Mouse (Mus musculus): ENCODE data around the gene Svop.

Gene Svop

GRCm38 (mm10) chr5:114046604-114047003, 44.8 kb downstream of the Svop start:
- no peak for DNase-seq (ENCODE audit: low spot score in 2 of 2)

- no peak for DNase-seq (ENCODE audit: low spot score in 2 of 2)
These were observed 45.2 kb downstream of the Svop start for GRCm38 (mm10) chr5:114046151-114046550.

- DNase-seq (ENCODE audit: low spot score in 2 of 2): no peak
These were observed 46.2 kb downstream of the Svop start for GRCm38 (mm10) chr5:114045134-114045533.

- no peak for DNase-seq (ENCODE audit: low spot score in 2 of 2)
These were observed 47.6 kb downstream of the Svop start for GRCm38 (mm10) chr5:114043800-114044199.

DNA sequence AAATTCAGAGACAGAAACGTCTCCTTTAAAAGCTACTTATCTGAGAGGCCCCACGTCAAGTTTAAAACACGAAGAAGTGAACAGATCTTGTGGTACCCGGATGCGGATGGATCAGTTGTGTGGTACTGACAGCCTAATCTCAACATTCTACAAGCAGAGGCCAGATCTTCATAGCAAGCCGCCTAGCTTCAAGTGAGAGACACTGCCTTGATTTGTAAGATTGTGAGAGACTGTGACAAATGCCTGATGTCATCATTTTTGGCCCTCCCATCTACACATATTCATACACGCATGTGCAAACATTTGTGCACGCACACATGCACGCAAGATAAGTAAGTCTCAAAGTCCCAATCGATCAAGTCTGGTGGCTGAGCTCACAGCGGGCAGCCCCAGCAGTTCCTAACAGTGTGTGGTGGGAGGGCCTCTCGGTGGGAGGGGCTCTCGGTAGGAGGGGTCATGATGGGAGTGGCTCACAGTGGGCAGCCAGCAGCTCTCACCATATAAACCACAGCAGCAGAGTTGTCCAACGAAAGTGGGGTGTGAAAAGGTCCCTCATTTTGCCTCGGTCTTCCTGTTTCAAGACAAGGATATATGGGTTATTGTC, 49.9 kb downstream of the Svop start:
- no peak for DNase-seq (ENCODE audit: low spot score in 2 of 2)

DNA sequence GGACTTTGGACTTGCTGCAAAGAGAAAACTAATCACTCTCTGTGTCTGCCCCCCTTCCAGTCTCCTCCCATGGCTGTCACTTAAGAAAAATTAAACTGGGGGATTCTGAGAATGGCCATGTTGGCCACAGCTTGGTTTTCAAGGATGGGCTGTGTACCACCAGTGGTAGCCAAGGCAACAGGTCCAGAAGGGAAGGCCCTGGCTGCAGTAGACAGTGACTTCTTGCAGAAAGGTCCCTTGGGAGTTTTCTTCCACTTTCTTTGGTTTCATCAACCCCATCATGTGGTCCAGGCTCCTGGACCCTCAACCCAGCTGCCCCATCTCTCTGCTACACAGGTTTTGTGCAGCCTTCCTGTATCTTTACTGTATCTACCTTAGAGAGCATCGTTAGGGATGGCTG, 50.5 kb downstream of the Svop start:
- no peak for DNase-seq (ENCODE audit: low spot score in 2 of 2)

GRCm38 (mm10) chr5:114040508-114040907, 50.9 kb downstream of the Svop start:
- DNase-seq (ENCODE audit: low spot score in 2 of 2): no peak

DNA sequence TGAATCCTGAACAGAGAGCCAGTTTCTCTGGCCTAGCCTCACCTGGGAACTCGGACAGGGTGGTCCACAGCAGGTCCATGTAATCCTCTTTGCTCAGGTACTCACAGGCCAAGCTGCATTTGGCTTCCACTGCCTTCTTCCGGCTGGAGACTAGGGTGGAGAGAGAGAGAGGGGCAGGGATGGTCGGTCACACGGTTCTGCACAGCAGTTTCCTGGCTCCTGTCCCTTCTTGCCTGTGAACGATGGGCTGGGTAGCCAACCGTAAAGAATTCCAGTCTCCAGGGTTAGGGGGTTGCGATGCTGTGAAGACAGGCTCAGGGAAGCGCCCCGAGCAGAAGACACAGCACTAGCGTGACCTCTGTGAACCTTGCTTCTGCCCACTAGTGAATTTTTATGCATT, 56.3 kb downstream of the Svop start:
- no peak for DNase-seq (ENCODE audit: low spot score in 2 of 2)

DNA sequence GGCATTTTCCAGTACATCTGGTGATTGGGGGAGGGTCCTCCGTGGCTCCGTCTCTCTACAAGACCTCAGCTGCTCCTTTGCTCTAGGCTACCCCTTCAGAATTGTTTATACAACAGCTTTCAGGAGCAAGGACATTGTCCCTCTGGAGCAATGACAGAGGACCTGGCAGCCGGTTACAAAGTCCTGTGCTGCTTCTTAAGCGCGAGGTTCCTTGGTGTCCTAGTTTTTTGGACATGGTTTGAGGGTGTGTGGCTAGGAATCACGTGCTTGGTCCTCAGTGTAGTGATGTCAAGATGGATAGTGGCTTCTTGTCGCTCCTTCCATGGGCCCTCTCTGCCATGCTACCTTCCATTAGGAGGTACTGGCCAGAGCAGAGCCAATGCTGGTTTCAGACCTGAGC, 57.0 kb downstream of the Svop start:
- no peak for DNase-seq (ENCODE audit: low spot score in 2 of 2)

DNA sequence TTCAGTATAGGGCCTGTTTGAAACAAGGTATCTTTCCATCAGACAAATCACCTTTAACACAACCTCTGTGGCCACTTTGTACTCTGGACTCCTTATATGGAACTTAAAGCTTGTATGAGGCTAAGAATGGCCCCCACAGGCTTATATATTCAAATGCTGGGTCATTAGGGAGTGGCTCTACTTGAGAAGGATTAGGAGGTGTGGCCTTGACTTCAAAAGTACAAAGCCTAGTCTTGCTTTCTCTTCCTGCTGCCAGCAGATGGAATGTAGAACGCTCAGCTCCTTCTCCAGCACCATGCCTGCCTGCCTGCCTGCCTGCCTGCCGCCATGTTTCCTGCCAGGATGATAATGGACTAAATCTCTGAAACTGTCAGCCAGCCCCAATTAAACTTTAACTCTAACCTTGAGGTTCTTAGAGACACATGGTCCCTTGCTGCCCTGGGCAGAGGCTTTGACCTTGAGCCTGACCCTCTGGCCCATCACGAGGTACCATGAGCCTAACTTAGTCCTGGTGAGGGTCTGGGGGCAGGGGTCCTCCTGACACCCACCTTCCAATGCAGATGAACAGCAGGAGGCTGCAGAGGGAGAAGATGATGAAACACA, 59.1 kb downstream of the Svop start:
- DNase-seq (ENCODE audit: low spot score in 2 of 2): no peak

- no peak for DNase-seq (ENCODE audit: low spot score in 2 of 2)
These were observed 60.7 kb downstream of the Svop start for GRCm38 (mm10) chr5:114030652-114031051.

DNA sequence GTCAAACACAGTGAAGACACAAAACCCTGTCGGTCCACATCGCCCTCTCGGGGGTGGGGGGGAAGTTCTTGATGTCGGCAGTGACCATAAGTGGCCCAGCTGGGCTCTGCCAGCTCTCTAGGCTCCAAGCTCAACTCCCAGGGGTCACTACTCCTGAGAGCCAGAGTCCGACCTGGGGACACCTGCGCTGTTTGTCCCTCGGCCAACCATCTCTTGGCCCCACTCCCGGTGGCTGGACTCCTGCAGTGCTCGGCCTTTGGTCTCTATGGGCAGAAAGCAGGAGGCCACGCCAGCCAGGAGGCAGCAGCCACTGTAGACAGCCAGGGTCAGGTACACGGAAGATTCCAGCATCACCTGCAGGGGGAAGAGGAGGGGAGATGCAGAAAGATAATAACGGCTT, 63.3 kb downstream of the Svop start:
- no peak for DNase-seq (ENCODE audit: low spot score in 2 of 2)

- DNase-seq (ENCODE audit: low spot score in 2 of 2): no peak
These were observed 64.0 kb downstream of the Svop start for GRCm38 (mm10) chr5:114027217-114027944.

DNA sequence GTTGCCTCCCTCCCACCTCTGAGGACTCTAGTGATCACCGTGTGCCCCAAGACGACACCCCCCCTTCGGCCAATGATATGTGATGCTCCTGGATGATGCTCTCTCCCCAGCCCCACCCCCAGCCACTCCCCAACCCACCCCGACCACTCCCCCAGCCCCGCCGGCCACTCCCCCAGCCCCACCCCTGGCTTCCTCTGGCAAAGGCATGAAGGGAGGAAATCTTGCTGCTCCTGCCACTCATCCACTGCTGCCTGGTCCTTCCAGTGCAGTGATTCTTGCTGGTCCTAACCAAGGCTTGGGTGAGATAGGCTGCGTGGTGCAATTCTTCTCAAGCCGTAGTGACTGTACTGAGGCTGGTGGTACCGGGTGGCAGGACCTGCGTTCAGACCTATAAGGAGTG, 66.5 kb downstream of the Svop start:
- no peak for DNase-seq (ENCODE audit: low spot score in 2 of 2)

DNA sequence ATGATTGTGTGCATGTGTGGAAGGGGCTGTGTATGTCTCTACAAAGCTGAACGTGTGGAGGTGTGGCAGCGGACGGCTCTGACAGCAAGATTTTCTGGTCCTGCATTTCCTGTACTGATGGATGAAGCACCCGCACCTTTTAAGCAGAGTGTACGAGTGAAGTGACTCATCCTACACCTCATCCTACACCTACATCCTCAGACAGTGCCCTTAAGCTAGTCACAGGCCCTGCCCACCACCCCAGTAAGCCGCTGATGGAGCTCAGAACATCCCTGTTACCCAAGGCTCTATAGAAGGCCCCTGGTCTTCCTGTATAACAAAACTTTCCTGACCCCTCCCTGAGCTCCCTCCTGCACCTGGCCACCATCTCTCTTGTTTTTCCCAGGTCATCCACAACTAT, 67.0 kb downstream of the Svop start:
- no peak for DNase-seq (ENCODE audit: low spot score in 2 of 2)

DNA sequence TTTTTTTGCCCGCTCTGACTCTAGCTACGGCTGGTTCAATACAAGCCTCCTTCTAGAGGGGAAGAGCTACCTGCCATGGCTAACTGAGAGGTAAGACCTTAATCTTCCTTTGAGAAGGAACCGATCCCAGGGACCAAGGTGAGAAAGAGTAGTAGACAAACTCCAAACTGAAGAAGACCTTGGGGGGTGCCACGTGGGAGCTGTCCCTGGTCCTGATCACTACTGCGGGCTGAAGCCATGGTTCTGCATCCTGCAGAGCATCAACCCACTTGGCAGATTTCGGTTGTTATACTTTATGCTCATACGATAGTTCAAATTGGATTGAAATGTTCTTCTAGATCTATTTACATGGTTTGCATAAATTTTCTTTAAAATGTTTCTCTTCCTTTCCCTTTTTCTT, 76.2 kb downstream of the Svop start:
- no peak for DNase-seq (ENCODE audit: low spot score in 2 of 2)

- DNase-seq (ENCODE audit: low spot score in 2 of 2): no peak
These were observed 82.3 kb downstream of the Svop start for GRCm38 (mm10) chr5:114009049-114009448.

GRCm38 (mm10) chr5:114007753-114008453, 83.5 kb downstream of the Svop start:
- DNase-seq (ENCODE audit: low spot score in 2 of 2): no peak

GRCm38 (mm10) chr5:114006974-114007373, 84.4 kb downstream of the Svop start:
- no peak for DNase-seq (ENCODE audit: low spot score in 2 of 2)

GRCm38 (mm10) chr5:114005100-114005499, 86.3 kb downstream of the Svop start:
- no peak for DNase-seq (ENCODE audit: low spot score in 2 of 2)

DNA sequence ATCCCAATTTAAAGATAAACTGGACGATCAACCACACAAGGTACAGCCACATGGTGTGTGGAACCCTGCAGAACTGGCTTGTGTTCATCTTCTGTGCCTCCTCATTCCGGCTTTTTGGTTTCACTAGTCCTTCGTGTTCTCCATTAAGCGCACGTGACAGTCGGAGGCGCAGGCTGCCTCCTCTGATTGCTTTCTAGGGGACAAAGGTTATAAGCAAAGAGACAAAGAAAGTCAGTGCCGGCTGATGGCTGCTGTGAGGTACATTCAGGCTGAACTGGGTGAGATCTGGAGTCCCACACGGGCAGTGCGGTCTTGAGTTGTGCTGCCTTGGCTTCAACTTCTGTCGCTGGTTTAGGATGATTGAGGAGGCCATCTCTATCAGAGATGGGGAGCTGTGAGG, 86.8 kb downstream of the Svop start:
- no peak for DNase-seq (ENCODE audit: low spot score in 2 of 2)

GRCm38 (mm10) chr5:114003542-114003941, 87.8 kb downstream of the Svop start, which contains the start of gene Dao:
Gene Dao, plus strand, starts transcription at chr5:114003703.
- DNase-seq (ENCODE audit: low spot score in 2 of 2): no peak

GRCm38 (mm10) chr5:113999382-113999781, 92.0 kb downstream of the Svop start:
- DNase-seq (ENCODE audit: low spot score in 2 of 2): no peak
